Comparison of ENCODE assay signal across 21 mouse cellular contexts in the genomic region with DNA sequence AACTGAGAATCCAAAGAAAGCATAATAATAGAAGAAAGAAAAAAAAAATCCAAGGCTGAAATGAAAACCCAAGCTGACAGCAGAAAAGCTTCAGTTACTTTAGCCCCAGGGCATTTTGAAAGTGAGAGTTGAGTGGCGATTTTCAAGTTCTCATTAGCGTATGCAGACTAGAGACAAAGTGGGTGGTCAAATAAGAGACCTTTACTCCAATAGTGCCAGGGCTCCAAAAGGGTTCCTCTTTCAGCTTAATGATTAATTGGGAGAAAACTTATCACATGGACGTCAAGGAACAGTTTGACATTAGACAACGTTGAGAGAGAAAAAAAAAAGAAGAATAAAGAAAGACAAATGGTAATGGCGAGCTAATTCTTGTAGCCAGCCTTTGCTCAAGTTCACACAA.
DNase-seq lines count a peak whose midpoint lies in the region; ATAC-seq and TF ChIP-seq lines count a peak whose summit lies in the region.
"Had no signal": no experiment of that assay in that cellular context is flagged by ENCODE, and none has a peak within 500 bp of the region (broad histone marks: within the 10 kb centered on the region; RNA-seq: fewer than 3 reads in every experiment).

No protein-coding gene starts in this region.

- 0 out of 2 replicates have a peak, but pooled peaks cover 4% of the 10 kb centered on the region for H3K4me1 ChIP-seq in forebrain, embryonic 16.5 days (replicated peaks; ENCODE audit: control insufficient read depth, insufficient read depth, low read length)
- peaks cover 8% of the 10 kb centered on the region for H3K4me1 ChIP-seq in forebrain, embryonic 15.5 days
- H3K4me1 ChIP-seq: embryonic facial prominence, embryonic 13.5 days; heart, embryonic 15.5 days had no signal

- no peak for TF ChIP-seq POLR2A in brain, embryonic 14.5 days (IDR thresholded peaks at IDR 0.05; ENCODE audit: borderline replicate concordance, extremely low read depth, insufficient read depth, insufficient read length, poor library complexity, severe bottlenecking)

- peak; percentile 55; the same call in 1 of the 2 replicates for ATAC-seq in forebrain, embryonic 16.5 days
- ATAC-seq in forebrain, embryonic 15.5 days (replicated peaks): no peak
- ATAC-seq: hindbrain, postnatal 0 days had no signal

- H3K27me3 ChIP-seq in forebrain, embryonic 16.5 days (replicated peaks; ENCODE audit: control insufficient read depth, insufficient read depth, low read length): no peaks in the 10 kb centered on the region
- H3K27me3 ChIP-seq in forebrain, embryonic 15.5 days: no peaks in the 10 kb centered on the region
- H3K27me3 ChIP-seq: embryonic facial prominence, embryonic 13.5 days; heart, embryonic 15.5 days; hindbrain, embryonic 13.5 days had no signal

- no peaks in the 10 kb centered on the region for H3K9me3 ChIP-seq in forebrain, embryonic 16.5 days (ENCODE audit: control insufficient read depth, low read length)
- H3K9me3 ChIP-seq in forebrain, embryonic 15.5 days: no peaks in the 10 kb centered on the region
- H3K9me3 ChIP-seq: embryonic facial prominence, embryonic 13.5 days; heart, embryonic 15.5 days; hindbrain, embryonic 13.5 days had no signal

- TF ChIP-seq CTCF in brain, embryonic 14.5 days (IDR thresholded peaks at IDR 0.05; ENCODE audit: borderline replicate concordance, extremely low read depth, insufficient read depth, insufficient read length): no peak

- no peak overlapping the region for H3K27ac ChIP-seq in forebrain, embryonic 16.5 days (ENCODE audit: low read length)
- no peak overlapping the region for H3K27ac ChIP-seq in forebrain, embryonic 15.5 days (replicated peaks)
- H3K27ac ChIP-seq: embryonic facial prominence, embryonic 13.5 days; heart, adult 2 months; heart, embryonic 15.5 days; hindbrain, embryonic 13.5 days; hindbrain, postnatal 0 days had no signal

- no peaks in the 10 kb centered on the region for H3K36me3 ChIP-seq in forebrain, embryonic 16.5 days (ENCODE audit: control insufficient read depth, insufficient read depth)
- H3K36me3 ChIP-seq in forebrain, embryonic 15.5 days: no peaks in the 10 kb centered on the region
- H3K36me3 ChIP-seq: embryonic facial prominence, embryonic 13.5 days; heart, embryonic 15.5 days; hindbrain, embryonic 13.5 days had no signal

- 5% methylated on average over 5 of the region's 5 CpGs for WGBS in forebrain, embryonic 16.5 days
- 12% methylated on average over 5 of the region's 5 CpGs for WGBS in forebrain, embryonic 15.5 days

- H3K9ac ChIP-seq in forebrain, embryonic 16.5 days (replicated peaks; ENCODE audit: low read depth, low read length): no peak overlapping the region
- H3K9ac ChIP-seq in forebrain, embryonic 15.5 days (replicated peaks): no peak overlapping the region
- H3K9ac ChIP-seq: embryonic facial prominence, embryonic 13.5 days; heart, embryonic 15.5 days; hindbrain, embryonic 13.5 days had no signal

- peak; percentile 34 for DNase-seq in embryo, embryonic 11 days
- no peak for DNase-seq in embryo, embryonic 9.5 days (ENCODE audit: extremely low spot score)
- DNase-seq in ES-CJ7 (ENCODE audit: low read depth, low spot score): peak; percentile 5
- peak; percentile 79 for DNase-seq in brain, embryonic 14.5 days (ENCODE audit: low read depth)
- DNase-seq in thymus, adult 18-20 months: no peak
- DNase-seq: adrenal gland, adult 8-10 months; adrenal gland, postnatal 36 days; cerebellum, adult 11 months; cerebellum, adult 8-10 months; cerebellum, postnatal 14 days; gastrocnemius, postnatal 14 days; heart, adult 2 months; heart, postnatal 14 days; kidney, adult 11 months had no signal

- H3K4me2 ChIP-seq in forebrain, embryonic 16.5 days (ENCODE audit: low read length): no peak overlapping the region
- no peak overlapping the region for H3K4me2 ChIP-seq in forebrain, embryonic 15.5 days (replicated peaks)
- H3K4me2 ChIP-seq: embryonic facial prominence, embryonic 13.5 days; heart, embryonic 11.5 days; heart, embryonic 15.5 days; hindbrain, embryonic 13.5 days had no signal

- no peak overlapping the region for H3K4me3 ChIP-seq in forebrain, embryonic 16.5 days (replicated peaks; ENCODE audit: low read length)
- H3K4me3 ChIP-seq in forebrain, embryonic 15.5 days: no peak overlapping the region
- H3K4me3 ChIP-seq: embryonic facial prominence, embryonic 13.5 days; heart, adult 2 months; heart, embryonic 15.5 days; hindbrain, embryonic 13.5 days had no signal

Comparison
In these comparisons a context has a peak if more than half of its experiments do, and no peak if none do; other contexts are left out.
1. DNase-seq: peak in embryo, embryonic 11 days (single experiment), ES-CJ7 (single experiment) and brain, embryonic 14.5 days (single experiment); none in embryo, embryonic 9.5 days (single experiment) and thymus, adult 18-20 months (0 of 2).